Mouse (Mus musculus) myocyte (in vitro differentiated cells): ENCODE results near the gene Cyb561.

ENCODE experiments used
- CEBPB ChIP-seq: IDR thresholded peaks from 2 replicates; pipeline ENCODE4 v1.6.1; 2011; ENCODE audit warnings: mild to moderate bottlenecking, moderate library complexity; ENCODE audit not compliant: poor library complexity, insufficient read depth, severe bottlenecking
- E2F4 ChIP-seq: IDR thresholded peaks from one replicate; pipeline ENCODE4 v1.6.1; 2011; ENCODE audit warnings: mild to moderate bottlenecking, control low read depth, moderate library complexity; ENCODE audit not compliant: insufficient read depth
- MAX ChIP-seq: IDR thresholded peaks from one replicate; pipeline ENCODE4 v1.6.1; 2011; ENCODE audit warnings: low read depth, mild to moderate bottlenecking, control low read depth
- MYOG ChIP-seq, 3 experiments: IDR thresholded peaks; one replicate each; pipeline ENCODE4 v1.6.1; 2011; ENCODE audit warnings: control low read depth in 2 of 3, low read depth in 2 of 3, mild to moderate bottlenecking in 2 of 3; ENCODE audit not compliant: insufficient read length in 2 of 3, control insufficient read depth in 1 of 3, insufficient read depth in 1 of 3
- POLR2A ChIP-seq: IDR thresholded peaks from one replicate; pipeline ENCODE4 v1.6.1; 2011; ENCODE audit warnings: low read depth, mild to moderate bottlenecking, control low read depth, moderate library complexity; ENCODE audit not compliant: insufficient read length
- POLR2AphosphoS2 ChIP-seq: IDR thresholded peaks from one replicate; pipeline ENCODE4 v1.6.1; 2011; ENCODE audit warnings: low read depth, control low read depth; ENCODE audit not compliant: insufficient read length
- SRF ChIP-seq: IDR thresholded peaks from one replicate; pipeline ENCODE4 v1.6.1; 2011; ENCODE audit warnings: low read depth; ENCODE audit not compliant: control insufficient read depth, insufficient read length
- TCF12 ChIP-seq: IDR thresholded peaks from one replicate; pipeline ENCODE4 v1.6.1; 2011; ENCODE audit warnings: mild to moderate bottlenecking, control low read depth; ENCODE audit not compliant: poor library complexity, insufficient read depth, severe bottlenecking
- USF1 ChIP-seq: IDR thresholded peaks from one replicate; pipeline ENCODE4 v1.6.1; 2011; ENCODE audit warnings: low read depth, mild to moderate bottlenecking, control low read depth, moderate library complexity

- TF ChIP-seq SRF, result no peak
- TF ChIP-seq TCF12, result no peak
- TF ChIP-seq POLR2A, result no peak
- no peak for TF ChIP-seq E2F4
- TF ChIP-seq MAX, result no peak
- no peak for TF ChIP-seq CEBPB
- no peak for TF ChIP-seq USF1
- TF ChIP-seq POLR2AphosphoS2, result no peak
- TF ChIP-seq MYOG (IDR thresholded peaks at IDR 0.05; ENCODE audit: control insufficient read depth in 1 of 3, insufficient read depth in 1 of 3, insufficient read length in 2 of 3, low read depth in 2 of 3), result no peak
Measured at GRCm38 (mm10) chr11:105902956-105903355, 50.2 kb downstream of the Cyb561 start.
